Mouse (Mus musculus) cerebellum, postnatal 10 days (tissue): ENCODE measurements around the gene Isl1.

Experiments
- DNase-seq, 2 experiments: peaks; one replicate each; pipeline ENCODE4 v3.0.0; 2021; ENCODE audit warnings: mixed read lengths in 2 of 2

Gene Isl1

GRCm38 (mm10) chr13:116309584-116310462, at the start of gene Isl1:
Gene Isl1, minus strand, starts transcription at chr13:116309689.
- peak; percentile 57 to 62 for DNase-seq

- DNase-seq, result no peak
These were observed 26.3 kb upstream of the Isl1 start for GRCm38 (mm10) chr13:116335763-116336162.

GRCm38 (mm10) chr13:116313636-116314530, 4.4 kb upstream of the Isl1 start:
- peak in 1 of 2 experiments; percentile 30 for DNase-seq

DNA sequence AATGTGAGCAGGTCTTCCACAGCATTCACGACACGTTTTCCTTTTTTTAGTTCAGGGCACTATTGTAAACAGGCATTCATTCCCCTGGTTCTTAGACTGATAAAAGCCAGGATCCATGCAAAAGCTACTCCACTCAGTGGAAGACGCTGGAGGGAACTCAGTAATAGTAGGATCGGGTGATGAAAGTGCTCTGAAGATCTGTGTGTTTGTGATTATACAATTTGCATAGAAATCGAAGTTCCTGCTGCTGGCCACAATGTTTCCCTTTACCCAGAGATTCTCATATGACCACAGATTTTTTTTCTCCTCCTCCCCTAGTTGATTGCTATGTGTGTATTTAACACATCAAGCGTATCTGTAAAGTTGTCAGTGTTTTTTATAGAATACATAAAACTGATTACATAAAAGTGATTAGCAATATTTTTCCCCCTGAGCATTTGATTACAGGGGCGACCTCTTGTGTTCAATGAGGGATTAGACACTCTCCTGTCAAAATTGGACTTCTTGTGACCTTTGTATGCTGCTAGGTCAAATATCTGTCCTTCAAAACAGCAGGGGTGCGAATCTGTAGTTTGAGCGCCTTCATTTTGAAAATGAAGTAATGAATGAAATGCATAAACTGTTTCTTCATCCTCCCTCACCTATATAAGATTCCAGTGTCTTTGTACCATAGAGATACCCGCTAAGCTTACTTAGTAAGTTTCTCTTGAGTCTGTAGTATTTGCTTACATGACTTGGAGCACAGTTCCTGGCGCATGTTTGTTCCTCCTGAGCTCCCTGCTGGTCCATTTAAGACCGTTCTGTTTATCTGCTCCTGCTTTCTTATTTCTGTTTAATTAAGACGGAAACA, 2.6 kb upstream of the Isl1 start:
- DNase-seq, result peak; percentile 31 to 50

- DNase-seq, result peak in 1 of 2 experiments; percentile 19
These were observed 1.5 kb upstream of the Isl1 start for GRCm38 (mm10) chr13:116311011-116311410.

DNA sequence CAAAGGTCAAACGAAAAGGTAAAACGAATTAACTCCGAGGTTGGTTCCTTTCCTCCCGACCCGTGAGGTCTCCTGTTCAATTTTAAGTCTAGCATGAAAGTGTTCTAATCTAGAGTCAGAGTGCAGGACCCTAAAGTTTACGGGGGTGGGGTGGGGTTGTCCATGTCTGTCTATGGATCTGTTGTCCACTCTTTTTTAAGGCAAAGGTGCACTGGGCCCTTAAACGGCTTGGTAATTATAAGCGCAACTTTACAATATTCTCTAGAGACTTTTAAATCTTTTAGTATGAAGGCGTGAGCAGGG, 925 bp upstream of the Isl1 start:
- peak in 1 of 2 experiments; percentile 48 for DNase-seq

- peak in 1 of 2 experiments; percentile 30 for DNase-seq
These were observed 431 bp downstream of the Isl1 start for GRCm38 (mm10) chr13:116308933-116309583.

DNA sequence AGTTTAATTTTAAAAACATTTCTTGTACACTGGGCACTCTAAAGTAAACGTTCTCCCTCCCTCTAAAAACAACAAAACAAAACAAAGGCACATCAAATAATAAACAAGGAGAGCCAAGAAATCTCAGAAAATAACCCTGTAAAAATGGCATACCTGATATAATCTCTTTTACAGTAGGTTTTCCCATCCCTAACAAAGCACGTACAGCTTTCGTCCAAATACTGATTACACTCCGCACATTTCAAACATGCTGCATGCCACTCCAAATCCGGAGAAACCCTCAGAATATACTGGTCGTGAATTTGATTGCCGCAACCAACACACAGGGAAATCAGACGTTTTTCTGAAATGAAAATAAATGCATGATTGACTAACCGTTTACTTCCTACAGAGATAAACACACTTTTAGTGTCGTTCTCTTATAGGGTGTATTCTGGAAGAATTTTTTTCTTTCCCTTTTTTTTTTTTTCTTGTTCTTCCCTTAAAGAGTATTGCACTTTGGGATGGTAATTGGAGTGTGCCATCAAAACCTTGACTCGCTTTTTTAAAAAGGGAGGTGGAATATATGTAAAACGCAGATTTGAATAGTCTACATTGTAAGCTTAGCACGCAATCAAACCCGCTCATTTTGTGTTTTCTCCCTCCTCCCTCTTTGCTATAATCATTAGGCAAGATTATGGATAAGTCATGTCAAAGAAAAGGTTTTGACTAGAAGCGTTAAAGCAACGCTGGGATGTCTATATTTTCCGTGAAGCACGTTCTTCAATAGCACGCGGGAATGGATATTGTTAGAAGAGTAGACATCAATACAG, 1.2 kb downstream of the Isl1 start:
- peak in 1 of 2 experiments; percentile 53 for DNase-seq

- DNase-seq, result peak in 1 of 2 experiments; percentile 16
These were observed 2.9 kb downstream of the Isl1 start for GRCm38 (mm10) chr13:116306591-116306990.

DNA sequence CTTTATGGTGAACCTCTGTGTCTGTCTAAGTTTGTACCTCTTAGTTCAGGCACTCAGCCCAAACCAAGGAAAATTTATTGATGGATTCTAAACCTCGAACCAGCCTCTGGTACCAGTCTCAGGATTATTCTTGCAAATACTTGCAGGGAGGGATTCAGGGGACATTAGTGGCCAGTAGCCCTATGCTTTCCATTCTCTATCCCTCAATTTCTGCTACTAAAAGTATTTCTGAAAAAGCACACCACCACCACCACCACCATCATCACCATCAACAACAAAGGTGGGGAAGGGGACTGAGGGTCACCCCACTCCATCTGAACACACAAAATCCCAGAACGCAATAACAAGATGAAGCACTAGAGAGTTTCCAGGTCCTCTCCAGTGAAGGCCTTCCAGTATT, 3.8 kb downstream of the Isl1 start:
- DNase-seq, result no peak

GRCm38 (mm10) chr13:116304713-116305470, 4.6 kb downstream of the Isl1 start:
- peak in 1 of 2 experiments; percentile 42 for DNase-seq

DNA sequence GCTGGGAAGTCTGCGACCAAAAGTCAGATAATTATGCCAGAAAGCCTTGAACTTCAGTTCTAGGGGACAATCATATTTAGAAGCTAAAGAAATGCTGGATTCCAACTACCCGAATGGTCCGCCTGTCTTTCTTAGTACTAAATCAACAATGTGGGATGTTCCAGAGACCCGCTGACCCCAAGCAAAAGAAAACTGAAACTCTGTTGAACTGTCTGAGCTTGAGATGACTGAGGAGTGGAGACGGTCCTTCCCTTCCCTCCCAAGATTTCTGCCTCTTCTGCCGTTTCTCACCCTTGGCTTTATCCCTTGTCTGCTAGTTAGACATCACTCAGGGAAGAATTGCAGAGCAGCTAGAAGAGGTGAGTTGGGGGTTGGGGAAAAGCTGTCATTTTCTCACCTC, 5.7 kb downstream of the Isl1 start:
- peak in 1 of 2 experiments; percentile 9 for DNase-seq

DNA sequence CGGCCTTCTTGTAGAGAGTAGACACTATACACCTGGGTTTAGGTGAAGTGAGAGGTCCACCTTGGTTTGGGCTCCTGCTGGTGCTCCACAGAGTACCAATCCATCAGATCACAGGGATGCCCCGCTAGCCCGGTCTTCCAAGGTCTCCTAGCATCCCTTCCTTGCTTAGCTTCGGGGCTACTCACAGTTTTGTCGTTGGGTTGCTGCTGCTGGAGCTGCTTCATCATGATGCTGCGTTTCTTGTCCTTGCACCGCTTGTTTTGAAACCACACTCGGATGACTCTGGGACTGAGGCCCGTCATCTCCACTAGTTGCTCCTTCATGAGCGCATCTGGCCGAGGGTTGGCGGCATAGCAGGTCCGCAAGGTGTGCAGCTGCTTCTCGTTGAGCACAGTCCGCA, 6.6 kb downstream of the Isl1 start:
- DNase-seq, result peak in 1 of 2 experiments; percentile 13

GRCm38 (mm10) chr13:116301706-116302105, 7.8 kb downstream of the Isl1 start:
- peak in 1 of 2 experiments; percentile 10 for DNase-seq

DNA sequence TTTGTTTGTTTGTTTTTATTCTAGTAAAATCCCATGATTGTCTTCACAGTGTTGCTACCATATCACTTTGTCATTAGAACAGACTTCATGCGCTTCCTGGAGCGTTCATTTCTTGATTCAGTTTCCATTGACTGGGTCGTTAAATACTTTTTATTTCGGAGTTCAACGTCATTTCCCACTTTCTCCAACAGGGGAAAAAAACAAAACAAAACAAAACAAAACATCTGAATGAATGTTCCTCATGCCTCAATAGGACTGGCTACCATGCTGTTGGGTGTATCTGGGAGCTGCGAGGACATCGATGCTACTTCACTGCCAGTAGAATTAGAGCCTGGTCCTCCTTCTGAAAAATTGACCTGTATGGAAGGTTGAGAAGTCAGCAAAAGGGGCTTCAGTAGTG, 10.2 kb downstream of the Isl1 start:
- DNase-seq, result peak in 1 of 2 experiments; percentile 13

DNA sequence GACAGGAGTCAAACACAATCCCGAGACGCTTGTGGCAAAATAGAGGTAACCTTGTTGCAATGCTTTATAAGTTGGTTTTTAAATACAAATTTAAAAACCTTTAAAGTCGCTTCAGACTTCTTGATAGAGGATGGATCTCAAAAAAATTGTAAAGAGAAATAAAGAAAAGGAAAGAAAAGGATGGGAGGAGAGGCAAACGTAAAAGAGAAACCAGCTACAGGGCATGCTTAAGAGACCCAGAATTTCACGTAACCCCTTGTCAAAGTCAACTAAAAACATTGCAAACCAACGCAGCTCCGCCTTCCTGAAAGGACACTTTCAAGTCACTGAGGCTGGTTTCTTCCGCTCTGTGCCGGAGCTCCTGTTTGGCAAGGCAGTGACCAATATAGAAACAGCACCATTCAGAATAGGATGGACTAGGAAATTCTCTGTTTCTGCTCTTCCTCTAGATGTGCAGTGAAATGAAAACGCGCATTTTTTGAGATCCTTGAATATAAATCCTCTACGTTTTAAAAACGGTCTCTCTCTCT, 10.8 kb downstream of the Isl1 start:
- DNase-seq, result peak in 1 of 2 experiments; percentile 26

DNA sequence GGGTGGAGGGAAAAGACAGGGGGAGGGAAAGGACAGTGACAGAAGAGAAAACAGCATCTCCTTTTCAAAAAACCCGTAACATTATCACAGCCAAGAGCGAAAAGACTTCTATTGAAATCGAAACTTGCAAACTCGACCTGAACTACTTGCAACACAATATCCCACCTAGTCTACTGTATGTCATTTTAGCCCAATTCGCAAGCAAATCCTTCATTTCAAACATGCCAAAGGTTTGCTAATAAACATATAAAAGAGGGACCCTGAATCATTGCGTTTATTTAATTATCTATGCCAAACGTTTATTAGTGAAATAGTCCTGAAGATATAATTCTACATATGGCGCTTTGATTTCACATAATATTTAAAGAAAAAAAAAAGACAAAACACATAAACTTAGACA, 11.5 kb downstream of the Isl1 start:
- peak in 1 of 2 experiments; percentile 23 for DNase-seq

DNA sequence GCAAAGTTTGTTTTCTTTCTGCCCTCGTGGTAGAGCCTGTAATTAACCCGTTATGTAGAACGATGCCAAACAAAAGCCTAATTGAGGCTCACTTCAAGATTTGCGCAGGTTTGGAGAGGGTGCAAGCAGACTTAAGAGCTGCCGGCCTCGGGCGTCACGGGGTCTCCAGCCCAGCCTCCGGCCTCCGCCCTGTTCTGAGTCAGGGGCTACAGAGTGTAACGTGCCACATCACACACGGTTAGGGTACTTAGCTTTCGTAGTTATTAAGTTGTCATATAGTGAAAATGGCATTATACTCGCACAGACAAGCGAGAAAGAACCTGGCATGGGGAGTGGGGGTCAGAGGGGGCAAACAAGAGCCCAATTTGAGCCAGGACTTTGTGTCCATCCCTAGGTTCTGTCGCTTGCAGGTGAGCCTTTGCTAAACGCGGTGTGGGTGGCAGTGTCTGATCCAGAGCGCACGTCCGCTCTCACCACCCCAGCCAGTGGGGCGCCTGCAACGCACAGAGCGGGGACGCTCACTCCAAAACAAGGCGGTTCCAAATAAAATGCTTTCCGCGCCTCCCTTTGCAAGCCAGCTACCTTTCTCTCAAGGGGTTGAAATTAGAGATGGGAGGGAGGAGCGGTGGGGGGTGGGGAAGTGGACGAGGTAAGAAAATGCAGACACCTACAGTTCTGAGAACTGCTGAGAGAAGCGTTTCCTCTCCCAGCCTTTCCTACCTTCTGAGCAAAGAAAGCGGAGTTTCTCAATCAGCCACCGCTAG, 12.3 kb downstream of the Isl1 start:
- DNase-seq, result peak in 1 of 2 experiments; percentile 19

DNA sequence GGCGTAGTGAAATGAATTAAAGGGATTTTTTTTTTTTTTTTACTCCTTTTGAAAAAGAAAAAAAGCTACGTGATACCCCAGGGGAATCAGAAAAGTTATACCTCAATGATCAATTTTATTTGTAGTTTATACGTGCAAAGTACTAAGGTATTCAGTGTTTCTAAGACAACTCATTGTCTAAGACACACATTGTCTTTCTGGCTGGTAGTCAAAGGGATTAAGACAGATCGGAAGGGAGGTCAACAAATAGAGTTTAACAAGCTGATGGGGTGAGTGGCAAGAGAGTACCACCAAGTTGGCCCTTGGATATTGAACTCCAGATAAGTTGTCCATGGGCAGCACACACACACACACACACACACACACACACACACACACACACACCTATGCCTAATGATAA, 14.1 kb downstream of the Isl1 start:
- DNase-seq, result peak in 1 of 2 experiments; percentile 3
